Mouse (Mus musculus) forebrain, embryonic 10.5 days (tissue): ENCODE data around the gene Ccdc188. TPM values are rescaled to one million over a fixed set of nuclear protein-coding genes. Genes with fewer than 3 reads are reported as not detected.
"Not testable (repeated sequence)": the region's sequence is repeated elsewhere in the genome, so short reads cannot be mapped to it uniquely, and the experiment has no call there.

ENCODE experiments used
- DNase-seq: peaks from one replicate; pipeline ENCODE4 v3.0.0-alpha.2; 2017; ENCODE audit warnings: low spot score; ENCODE audit errors: extremely low spot score
- H3K27ac ChIP-seq: fragments of 300-500 bp; sonication (generic); 2 replicates; pipeline ENCODE4 v1.5.1; 2016; ENCODE audit warnings: mild to moderate bottlenecking
- H3K27me3 ChIP-seq: fragments of 300-500 bp; sonication (generic); 2 replicates; pipeline ENCODE4 v1.6.1; 2016; ENCODE audit warnings: mild to moderate bottlenecking; ENCODE audit not compliant: poor library complexity, severe bottlenecking
- H3K36me3 ChIP-seq: fragments of 300-500 bp; sonication (generic); replicated peaks from 2 replicates; pipeline ENCODE4 v1.6.1; 2016; ENCODE audit warnings: mild to moderate bottlenecking, moderate library complexity
- H3K4me1 ChIP-seq: fragments of 300-500 bp; sonication (generic); 2 replicates; pipeline ENCODE4 v1.6.1; 2016
- H3K4me3 ChIP-seq: fragments of 300-500 bp; sonication (generic); 2 replicates; pipeline ENCODE4 v1.5.1; 2016; ENCODE audit warnings: mild to moderate bottlenecking, moderate library complexity
- H3K9me3 ChIP-seq: fragments of 300-500 bp; sonication (generic); 2 replicates; pipeline ENCODE4 v1.6.1; 2016; ENCODE audit warnings: mild to moderate bottlenecking, moderate library complexity
- WGBS: fragments of 180-500 bp; shearing (Covaris S2); methylation state at CpG from one replicate; pipeline ENCODE4 v1.1.7; 2016; 5-methylcytosine and 5-hydroxymethylcytosine counted together
- polyA plus RNA-seq: library from polyadenylated mRNA; unstranded; fragments of >200 nt; fragmentation: Nextera tagmentation; extraction: Ambion mirVana; gene quantifications from 2 replicates; pipeline ENCODE4 v1.2.1, GENCODE M21; 2016

Ccdc188 gene
- polyA plus RNA-seq, 1 experiment from 2014 or later, result not detected

- Histone ChIP-seq H3K4me1 (no peaks in the 10 kb centered on the region), H3K27ac (no peak overlapping the region), H3K4me3 (no peak overlapping the region), H3K36me3 (no peaks in the 10 kb centered on the region), H3K27me3 (no peaks in the 10 kb centered on the region), H3K9me3 (no peaks in the 10 kb centered on the region)
- DNase-seq, result no peak
- 94% methylated on average over 4 of the region's 4 CpGs for WGBS
These were observed 30.9 kb upstream of the Ccdc188 start for GRCm38 (mm10) chr16:18186798-18187197.

- H3K9me3 ChIP-seq, result no peaks in the 10 kb centered on the region
- no peak overlapping the region for H3K4me3 ChIP-seq
- no peak overlapping the region for H3K27ac ChIP-seq
- WGBS, result 88% methylated on average over 3 of the region's 3 CpGs
- H3K4me1 ChIP-seq, result no peaks in the 10 kb centered on the region
- DNase-seq, result no peak
- H3K36me3 ChIP-seq, result no peaks in the 10 kb centered on the region
- H3K27me3 ChIP-seq, result no peaks in the 10 kb centered on the region
These were observed 30.5 kb upstream of the Ccdc188 start for GRCm38 (mm10) chr16:18187221-18187620.

- no peaks in the 10 kb centered on the region for H3K36me3 ChIP-seq
- no peaks in the 10 kb centered on the region for H3K27me3 ChIP-seq
- no peak for DNase-seq
- H3K9me3 ChIP-seq, result no peaks in the 10 kb centered on the region
- H3K27ac ChIP-seq, result no peak overlapping the region
- H3K4me3 ChIP-seq, result no peak overlapping the region
- peaks cover 10% of the 10 kb centered on the region for H3K4me1 ChIP-seq
- 79% methylated on average over 2 of the region's 2 CpGs for WGBS
These were observed 26.7 kb upstream of the Ccdc188 start for GRCm38 (mm10) chr16:18191006-18191405.

- Histone ChIP-seq H3K4me1 (peaks cover 21% of the 10 kb centered on the region), H3K27ac (peak overlapping the region; percentile 65), H3K4me3 (no peak overlapping the region), H3K9me3 (no peaks in the 10 kb centered on the region), H3K27me3 (no peaks in the 10 kb centered on the region), H3K36me3 (no peaks in the 10 kb centered on the region)
- 83% methylated on average over 15 of the region's 15 CpGs for WGBS
- DNase-seq, result no peak
These were observed 23.3 kb upstream of the Ccdc188 start for GRCm38 (mm10) chr16:18194208-18194985.

GRCm38 (mm10) chr16:18195068-18195467, 22.6 kb upstream of the Ccdc188 start:
- WGBS, result 67% methylated on average over 5 of the region's 5 CpGs
- H3K9me3 ChIP-seq, result no peaks in the 10 kb centered on the region
- no peak for DNase-seq
- peaks cover 27% of the 10 kb centered on the region for H3K4me1 ChIP-seq
- peak overlapping the region; percentile 65 for H3K27ac ChIP-seq
- H3K27me3 ChIP-seq, result no peaks in the 10 kb centered on the region
- no peak overlapping the region for H3K4me3 ChIP-seq
- no peaks in the 10 kb centered on the region for H3K36me3 ChIP-seq

GRCm38 (mm10) chr16:18195561-18195960, 22.1 kb upstream of the Ccdc188 start:
- WGBS, result 54% methylated on average over 3 of the region's 3 CpGs
- H3K9me3 ChIP-seq, H3K27ac ChIP-seq, H3K4me3 ChIP-seq, H3K36me3 ChIP-seq, H3K27me3 ChIP-seq, DNase-seq: not testable (repeated sequence)
- H3K4me1 ChIP-seq, result peaks cover 32% of the 10 kb centered on the region

- H3K27ac ChIP-seq, result peak overlapping the region; percentile 27; the same call in 1 of the 2 replicates
- H3K27me3 ChIP-seq, result no peaks in the 10 kb centered on the region
- no peak overlapping the region for H3K4me3 ChIP-seq
- DNase-seq, result no peak
- no peaks in the 10 kb centered on the region for H3K36me3 ChIP-seq
- no peaks in the 10 kb centered on the region for H3K9me3 ChIP-seq
- peaks cover 38% of the 10 kb centered on the region for H3K4me1 ChIP-seq
- 83% methylated on average over 6 of the region's 6 CpGs for WGBS
These were observed 19.8 kb upstream of the Ccdc188 start for GRCm38 (mm10) chr16:18197881-18198280.

- Histone ChIP-seq H3K4me1 (peaks cover 40% of the 10 kb centered on the region), H3K27ac (peak overlapping the region; percentile 42; the same call in 1 of the 2 replicates), H3K36me3 (no peaks in the 10 kb centered on the region), H3K27me3 (no peaks in the 10 kb centered on the region), H3K9me3 (no peaks in the 10 kb centered on the region), H3K4me3 (no peak overlapping the region)
- 85% methylated on average over 10 of the region's 10 CpGs for WGBS
- no peak for DNase-seq
These were observed 19.1 kb upstream of the Ccdc188 start for GRCm38 (mm10) chr16:18198365-18199098.

GRCm38 (mm10) chr16:18200062-18200461, 17.6 kb upstream of the Ccdc188 start:
- Histone ChIP-seq H3K4me3 (no peak overlapping the region), H3K27ac (0 out of 2 replicates have a peak overlapping the region, but pooled peaks have one; percentile 42), H3K4me1 (peaks cover 35% of the 10 kb centered on the region), H3K27me3 (no peaks in the 10 kb centered on the region), H3K36me3 (no peaks in the 10 kb centered on the region), H3K9me3 (no peaks in the 10 kb centered on the region)
- 85% methylated on average over 2 of the region's 2 CpGs for WGBS
- no peak for DNase-seq

GRCm38 (mm10) chr16:18201620-18202019, 16.1 kb upstream of the Ccdc188 start:
- Histone ChIP-seq H3K27ac (no peak overlapping the region), H3K36me3 (no peaks in the 10 kb centered on the region), H3K9me3 (no peaks in the 10 kb centered on the region), H3K27me3 (no peaks in the 10 kb centered on the region), H3K4me3 (no peak overlapping the region), H3K4me1 (peaks cover 35% of the 10 kb centered on the region)
- WGBS, result 35% methylated on average over 1 of the region's 1 CpGs
- DNase-seq, result no peak

GRCm38 (mm10) chr16:18202061-18202460, 15.6 kb upstream of the Ccdc188 start:
- DNase-seq, result no peak
- no peaks in the 10 kb centered on the region for H3K36me3 ChIP-seq
- H3K27ac ChIP-seq, result no peak overlapping the region
- H3K27me3 ChIP-seq, result no peaks in the 10 kb centered on the region
- no peaks in the 10 kb centered on the region for H3K9me3 ChIP-seq
- WGBS, result 94% methylated on average over 1 of the region's 1 CpGs
- H3K4me1 ChIP-seq, result peaks cover 35% of the 10 kb centered on the region
- no peak overlapping the region for H3K4me3 ChIP-seq

- WGBS, result 69% methylated on average over 7 of the region's 7 CpGs
- Histone ChIP-seq H3K4me3 (no peak overlapping the region), H3K36me3 (no peaks in the 10 kb centered on the region), H3K27ac (no peak overlapping the region), H3K27me3 (no peaks in the 10 kb centered on the region), H3K9me3 (no peaks in the 10 kb centered on the region), H3K4me1 (peaks cover 32% of the 10 kb centered on the region)
- no peak for DNase-seq
These were observed 14.1 kb upstream of the Ccdc188 start for GRCm38 (mm10) chr16:18203430-18204091.
